Mouse (Mus musculus): ENCODE data around the gene Ssxb5.
"Not testable (repeated sequence)": the region's sequence is repeated elsewhere in the genome, so short reads cannot be mapped to it uniquely, and the experiment has no call there.

Ssxb5 gene

GRCm38 (mm10) chrX:8803391-8803790 lies at the start of gene Ssxb5:
Gene Ssxb5, plus strand, starts transcription at chrX:8803691.
- not testable (repeated sequence) for DNase-seq (ENCODE audit: low spot score)

DNA sequence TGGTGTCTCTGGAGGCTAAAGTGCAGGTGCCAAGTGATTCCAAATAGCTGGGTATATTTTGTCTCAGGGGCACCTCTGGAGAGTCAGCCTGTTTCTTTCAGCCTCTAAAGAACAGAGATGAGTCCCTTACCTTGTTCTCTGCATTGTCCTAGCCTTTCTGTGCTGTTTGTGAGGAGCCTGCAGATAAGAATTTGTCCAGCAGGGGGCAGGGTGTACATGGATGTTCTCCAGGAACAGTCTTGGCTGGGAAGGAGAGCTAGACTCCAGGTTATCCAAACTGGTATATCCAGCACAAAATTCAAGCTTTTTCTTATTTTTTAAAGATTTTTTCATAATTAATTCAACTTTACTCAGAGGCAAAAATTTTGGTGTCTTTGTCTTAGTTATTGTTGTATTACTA lies 28.6 kb downstream of the Ssxb5 start:
- DNase-seq (ENCODE audit: low spot score) = peak; percentile 33

DNA sequence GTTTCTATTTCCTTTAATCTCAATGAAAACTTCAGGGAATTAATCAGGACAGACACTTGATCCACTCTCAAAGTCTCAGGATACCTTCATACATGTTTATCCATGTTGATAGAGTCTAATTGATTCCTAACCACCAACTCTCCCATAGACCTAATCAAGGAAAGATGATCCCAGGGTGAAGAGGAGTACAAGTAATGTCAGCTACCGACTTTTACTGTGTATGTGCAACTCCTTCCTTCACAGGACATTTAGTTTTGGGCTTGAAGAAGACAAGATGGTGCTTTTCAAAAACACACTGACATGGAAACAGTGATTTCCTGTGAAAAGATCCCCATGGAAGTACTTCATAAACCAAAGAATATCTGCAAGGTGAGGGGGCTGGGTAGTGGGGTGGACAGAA lies 40.2 kb downstream of the Ssxb5 start, which contains the start of gene Gm6592:
Gene Gm6592 (plus strand): TSS at position 301 of the 400 bp plus-strand sequence.
- no peak for DNase-seq (ENCODE audit: low spot score)

GRCm38 (mm10) chrX:8852486-8852885 lies 49.0 kb downstream of the Ssxb5 start:
- no peak for DNase-seq (ENCODE audit: low spot score)

Data from urinary bladder, postnatal 25 days (tissue).